Mouse (Mus musculus): ENCODE results near the gene Asz1. TPM values are rescaled to one million over a fixed set of nuclear protein-coding genes. Genes with fewer than 3 reads are reported as not detected.

Gene Asz1
- total RNA-seq, 2 experiments from 2014 or later = not detected

GRCm38 (mm10) chr6:18024133-18024794 lies 84.6 kb downstream of the Asz1 start:
- no peak for DNase-seq (ENCODE audit: low spot score)
- intact Hi-C loops (cut with DNase I) = no loop called here

GRCm38 (mm10) chr6:18013346-18013745 lies 95.5 kb downstream of the Asz1 start:
- intact Hi-C loops (cut with DNase I) = no loop called here
- no peak for DNase-seq (ENCODE audit: low spot score)

GRCm38 (mm10) chr6:18007356-18007755 lies 101.5 kb downstream of the Asz1 start:
- no peak for DNase-seq (ENCODE audit: low spot score)
- intact Hi-C loops (cut with DNase I) = no loop called here

GRCm38 (mm10) chr6:18002065-18002464 lies 106.8 kb downstream of the Asz1 start:
- intact Hi-C loops (cut with DNase I) = no loop called here
- no peak for DNase-seq (ENCODE audit: low spot score)

Other genes with a start within 250 kb of the Asz1 start
- 1 to 10 TPM in 1 of 2 experiments, under 1 TPM in 1; 0.75 to 1.2 TPM for gene Wnt2, start 78.5 kb downstream of the Asz1 start, total RNA-seq (2021)
- gene Cftr, start 61.6 kb upstream of the Asz1 start, total RNA-seq (2021) = under 1 TPM; 0.18 to 0.34 TPM

Measured in heart, postnatal 25 days (tissue).